Mouse (Mus musculus): Measurements from ENCODE around the gene Igsf8. TPM values are rescaled to one million over a fixed set of nuclear protein-coding genes. Genes with fewer than 3 reads are reported as not detected.

The Igsf8 gene
- polyA plus RNA-seq, 1 experiment: 55.6 TPM

- H3K27ac ChIP-seq (ENCODE audit: insufficient read depth, low read length): no peak overlapping the region
- no peaks in the 10 kb centered on the region for H3K4me1 ChIP-seq (ENCODE audit: control insufficient read depth, insufficient read depth, low read length)
- TF ChIP-seq POLR2A (IDR thresholded peaks at IDR 0.05; ENCODE audit: low read depth, low read length) (no peak), CTCF (IDR thresholded peaks at IDR 0.05; ENCODE audit: borderline replicate concordance, insufficient read depth, low read length) (no peak)
- H3K4me3 ChIP-seq (ENCODE audit: insufficient read depth, low read length): no peak overlapping the region
Measured at GRCm38 (mm10) chr1:172299528-172299927, 38.1 kb downstream of the Igsf8 start.

- Histone ChIP-seq H3K27ac (ENCODE audit: insufficient read depth, low read length) (no peak overlapping the region), H3K4me3 (ENCODE audit: insufficient read depth, low read length) (no peak overlapping the region), H3K4me1 (ENCODE audit: control insufficient read depth, insufficient read depth, low read length) (no peaks in the 10 kb centered on the region)
- TF ChIP-seq CTCF (IDR thresholded peaks at IDR 0.05; ENCODE audit: borderline replicate concordance, insufficient read depth, low read length) (no peak), POLR2A (IDR thresholded peaks at IDR 0.05; ENCODE audit: low read depth, low read length) (no peak)
Measured at GRCm38 (mm10) chr1:172300247-172300646, 38.8 kb downstream of the Igsf8 start.

GRCm38 (mm10) chr1:172301180-172301579 lies 39.7 kb downstream of the Igsf8 start:
- TF ChIP-seq CTCF (IDR thresholded peaks at IDR 0.05; ENCODE audit: borderline replicate concordance, insufficient read depth, low read length) (no peak), POLR2A (IDR thresholded peaks at IDR 0.05; ENCODE audit: low read depth, low read length) (no peak)
- Histone ChIP-seq H3K27ac (ENCODE audit: insufficient read depth, low read length) (no peak overlapping the region), H3K4me1 (ENCODE audit: control insufficient read depth, insufficient read depth, low read length) (no peaks in the 10 kb centered on the region), H3K4me3 (ENCODE audit: insufficient read depth, low read length) (no peak overlapping the region)

- Histone ChIP-seq H3K4me1 (ENCODE audit: control insufficient read depth, insufficient read depth, low read length) (no peaks in the 10 kb centered on the region), H3K4me3 (ENCODE audit: insufficient read depth, low read length) (no peak overlapping the region), H3K27ac (ENCODE audit: insufficient read depth, low read length) (no peak overlapping the region)
- TF ChIP-seq POLR2A (IDR thresholded peaks at IDR 0.05; ENCODE audit: low read depth, low read length): no peak
- TF ChIP-seq CTCF (IDR thresholded peaks at IDR 0.05; ENCODE audit: borderline replicate concordance, insufficient read depth, low read length): no peak
Measured at GRCm38 (mm10) chr1:172302311-172302710, 40.9 kb downstream of the Igsf8 start.

- TF ChIP-seq CTCF (IDR thresholded peaks at IDR 0.05; ENCODE audit: borderline replicate concordance, insufficient read depth, low read length): no peak
- TF ChIP-seq POLR2A (IDR thresholded peaks at IDR 0.05; ENCODE audit: low read depth, low read length): no peak
- Histone ChIP-seq H3K27ac (ENCODE audit: insufficient read depth, low read length) (no peak overlapping the region), H3K4me1 (ENCODE audit: control insufficient read depth, insufficient read depth, low read length) (no peaks in the 10 kb centered on the region), H3K4me3 (ENCODE audit: insufficient read depth, low read length) (no peak overlapping the region)
Measured at GRCm38 (mm10) chr1:172302851-172303250, 41.4 kb downstream of the Igsf8 start.

GRCm38 (mm10) chr1:172304443-172304842 lies 43.0 kb downstream of the Igsf8 start:
- Histone ChIP-seq H3K27ac (ENCODE audit: insufficient read depth, low read length) (no peak overlapping the region), H3K4me1 (ENCODE audit: control insufficient read depth, insufficient read depth, low read length) (no peaks in the 10 kb centered on the region), H3K4me3 (ENCODE audit: insufficient read depth, low read length) (no peak overlapping the region)
- TF ChIP-seq CTCF (IDR thresholded peaks at IDR 0.05; ENCODE audit: borderline replicate concordance, insufficient read depth, low read length) (no peak), POLR2A (IDR thresholded peaks at IDR 0.05; ENCODE audit: low read depth, low read length) (no peak)

- Histone ChIP-seq H3K4me3 (ENCODE audit: insufficient read depth, low read length) (no peak overlapping the region), H3K4me1 (ENCODE audit: control insufficient read depth, insufficient read depth, low read length) (no peaks in the 10 kb centered on the region; the same call in 1 of the 2 replicates), H3K27ac (ENCODE audit: insufficient read depth, low read length) (no peak overlapping the region)
- no peak for TF ChIP-seq CTCF (IDR thresholded peaks at IDR 0.05; ENCODE audit: borderline replicate concordance, insufficient read depth, low read length)
- TF ChIP-seq POLR2A (IDR thresholded peaks at IDR 0.05; ENCODE audit: low read depth, low read length): no peak
Measured at GRCm38 (mm10) chr1:172305153-172305552, 43.7 kb downstream of the Igsf8 start.

GRCm38 (mm10) chr1:172305635-172306034 lies 44.2 kb downstream of the Igsf8 start:
- peaks cover 2% of the 10 kb centered on the region; the same call in 1 of the 2 replicates for H3K4me1 ChIP-seq (ENCODE audit: control insufficient read depth, insufficient read depth, low read length)
- TF ChIP-seq CTCF (IDR thresholded peaks at IDR 0.05; ENCODE audit: borderline replicate concordance, insufficient read depth, low read length): no peak
- no peak for TF ChIP-seq POLR2A (IDR thresholded peaks at IDR 0.05; ENCODE audit: low read depth, low read length)
- H3K4me3 ChIP-seq (ENCODE audit: insufficient read depth, low read length): no peak overlapping the region
- no peak overlapping the region for H3K27ac ChIP-seq (ENCODE audit: insufficient read depth, low read length)

- TF ChIP-seq POLR2A (IDR thresholded peaks at IDR 0.05; ENCODE audit: low read depth, low read length) (no peak), CTCF (IDR thresholded peaks at IDR 0.05; ENCODE audit: borderline replicate concordance, insufficient read depth, low read length) (no peak)
- Histone ChIP-seq H3K27ac (ENCODE audit: insufficient read depth, low read length) (no peak overlapping the region), H3K4me1 (ENCODE audit: control insufficient read depth, insufficient read depth, low read length) (peaks cover 2% of the 10 kb centered on the region; the same call in 1 of the 2 replicates), H3K4me3 (ENCODE audit: insufficient read depth, low read length) (no peak overlapping the region)
Measured at GRCm38 (mm10) chr1:172306196-172306595, 44.8 kb downstream of the Igsf8 start.

GRCm38 (mm10) chr1:172306885-172307284 lies 45.4 kb downstream of the Igsf8 start:
- no peak overlapping the region for H3K27ac ChIP-seq (ENCODE audit: insufficient read depth, low read length)
- H3K4me3 ChIP-seq (ENCODE audit: insufficient read depth, low read length): no peak overlapping the region
- TF ChIP-seq CTCF (IDR thresholded peaks at IDR 0.05; ENCODE audit: borderline replicate concordance, insufficient read depth, low read length): no peak
- TF ChIP-seq POLR2A (IDR thresholded peaks at IDR 0.05; ENCODE audit: low read depth, low read length): no peak
- peaks cover 2% of the 10 kb centered on the region; the same call in 1 of the 2 replicates for H3K4me1 ChIP-seq (ENCODE audit: control insufficient read depth, insufficient read depth, low read length)

- no peak overlapping the region for H3K4me3 ChIP-seq (ENCODE audit: insufficient read depth, low read length)
- TF ChIP-seq POLR2A (IDR thresholded peaks at IDR 0.05; ENCODE audit: low read depth, low read length) (no peak), CTCF (IDR thresholded peaks at IDR 0.05; ENCODE audit: borderline replicate concordance, insufficient read depth, low read length) (no peak)
- peaks cover 3% of the 10 kb centered on the region; the same call in 1 of the 2 replicates for H3K4me1 ChIP-seq (ENCODE audit: control insufficient read depth, insufficient read depth, low read length)
- no peak overlapping the region for H3K27ac ChIP-seq (ENCODE audit: insufficient read depth, low read length)
Measured at GRCm38 (mm10) chr1:172307936-172308335, 46.5 kb downstream of the Igsf8 start.

Measured in embryonic fibroblast, embryonic 13.5 days (primary cell).